Mouse (Mus musculus) right cerebral cortex, adult 18-20 months (tissue): ENCODE results near the gene Cdk9.

ENCODE experiments used
- DNase-seq: peaks from one replicate; pipeline ENCODE4 v3.0.0; 2022; ENCODE audit warnings: mixed read lengths

The Cdk9 gene

GRCm38 (mm10) chr2:32671907-32672595 lies 40.8 kb downstream of the Cdk9 start:
- no peak for DNase-seq

DNA sequence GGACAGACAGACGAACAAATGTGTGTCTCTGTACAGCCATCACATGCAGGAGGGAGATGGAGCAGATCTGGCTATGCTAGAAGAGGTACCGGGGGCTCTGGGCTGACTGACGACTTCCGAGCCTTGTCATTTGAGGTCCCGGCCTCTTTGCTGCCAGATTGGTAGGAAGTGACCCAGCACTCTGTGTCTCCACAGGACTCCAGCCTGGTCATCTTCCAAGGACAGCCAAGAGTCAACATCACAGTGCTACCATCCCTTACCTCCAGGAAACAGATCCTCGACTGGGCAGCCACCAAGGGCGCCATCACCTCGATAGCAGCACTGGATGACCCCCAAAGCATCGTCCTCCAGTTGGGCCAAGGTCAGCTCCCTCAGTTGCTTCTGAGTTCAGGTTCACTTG lies 41.7 kb downstream of the Cdk9 start:
- DNase-seq: no peak

DNA sequence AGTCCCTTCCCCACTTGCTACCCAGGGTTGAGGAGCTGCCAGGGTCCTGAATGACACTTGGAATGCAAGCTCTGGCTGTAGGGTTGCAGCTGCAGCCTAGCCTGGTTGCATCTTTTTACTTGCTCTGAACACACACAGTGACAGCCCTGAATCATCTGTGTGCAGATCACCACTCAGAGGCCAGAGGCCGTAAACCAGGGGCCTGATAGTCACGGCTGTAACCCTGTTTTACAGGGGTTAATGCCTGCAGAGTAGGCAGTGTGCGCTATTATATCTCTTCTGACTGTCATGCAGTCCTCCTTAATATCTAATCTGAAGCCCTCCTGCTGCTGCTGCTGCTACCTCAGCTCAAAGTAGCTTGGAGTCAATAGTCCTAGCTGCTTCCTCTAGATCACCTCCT lies 43.0 kb downstream of the Cdk9 start:
- DNase-seq: no peak

DNA sequence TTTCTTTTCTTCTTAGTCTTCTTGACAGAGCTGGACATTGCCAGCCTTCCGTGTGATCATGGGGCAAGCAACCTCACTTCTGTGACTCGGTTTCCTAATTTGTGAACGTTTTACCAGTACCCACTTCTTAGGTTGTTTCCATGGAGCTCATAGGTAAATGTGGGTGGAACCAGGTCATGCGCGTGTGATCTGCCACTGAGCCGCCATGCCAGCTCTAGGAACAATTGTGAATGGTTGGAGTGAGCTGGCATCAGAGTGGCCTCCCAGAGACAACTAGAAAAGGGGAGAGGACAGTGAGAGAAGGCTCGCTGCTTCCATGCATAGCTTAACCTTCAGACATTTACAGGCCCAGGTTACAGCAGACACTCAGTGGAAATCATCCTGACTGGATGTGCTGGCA lies 44.7 kb downstream of the Cdk9 start:
- no peak for DNase-seq

- DNase-seq: no peak
Measured at GRCm38 (mm10) chr2:32667775-32668174, 45.1 kb downstream of the Cdk9 start.

DNA sequence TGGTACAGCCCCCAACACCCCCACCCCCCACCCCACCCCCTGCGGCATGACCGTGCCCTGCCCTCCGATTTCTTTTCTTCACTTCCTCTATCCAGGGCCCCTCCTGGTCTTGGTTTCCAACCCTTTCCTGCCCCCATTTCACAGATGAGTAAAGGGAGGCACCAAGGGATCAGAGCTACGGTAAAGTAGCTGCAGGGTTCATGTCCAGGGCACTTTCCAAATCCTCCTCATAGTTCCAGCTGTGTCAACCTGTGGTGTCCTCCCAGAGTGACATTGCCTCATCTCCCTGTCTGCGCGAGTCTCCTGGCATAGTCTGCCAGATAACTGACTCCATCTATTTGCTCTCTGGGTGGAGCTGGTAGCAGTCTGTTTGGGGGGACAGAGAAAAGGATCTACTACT lies 47.0 kb downstream of the Cdk9 start:
- DNase-seq: no peak

- no peak for DNase-seq
Measured at GRCm38 (mm10) chr2:32665345-32665744, 47.5 kb downstream of the Cdk9 start.

- no peak for DNase-seq
Measured at GRCm38 (mm10) chr2:32662291-32662690, 50.6 kb downstream of the Cdk9 start.

DNA sequence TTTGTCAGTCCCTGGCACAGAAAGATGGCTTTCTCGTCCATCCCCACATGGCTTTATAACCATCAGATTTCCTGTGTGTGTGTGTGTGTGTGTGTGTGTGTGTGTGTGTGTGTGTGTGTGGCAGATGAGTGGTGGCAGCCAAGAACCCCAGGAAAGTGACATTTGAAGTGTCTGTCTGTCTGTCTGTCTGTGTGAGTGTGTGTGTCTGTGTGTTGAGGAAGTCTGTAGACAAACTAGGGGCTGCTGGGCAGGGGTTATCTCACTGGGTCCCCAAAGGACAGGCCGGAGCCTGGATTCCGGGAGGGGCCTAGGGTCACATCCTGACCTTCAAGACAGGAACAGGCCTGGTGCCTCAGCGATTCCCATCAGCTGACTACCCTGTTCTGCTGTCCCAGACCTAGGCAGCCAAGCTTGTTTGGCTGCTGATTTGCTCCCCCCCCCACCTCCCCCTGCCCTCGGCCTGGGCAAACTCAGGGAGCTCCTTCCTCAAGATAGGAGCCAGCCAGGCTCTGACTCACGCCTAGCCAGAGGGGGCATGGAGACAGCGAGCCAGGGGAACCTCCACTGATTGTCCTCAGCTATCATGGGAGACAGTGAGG lies 51.3 kb downstream of the Cdk9 start:
- DNase-seq: no peak

DNA sequence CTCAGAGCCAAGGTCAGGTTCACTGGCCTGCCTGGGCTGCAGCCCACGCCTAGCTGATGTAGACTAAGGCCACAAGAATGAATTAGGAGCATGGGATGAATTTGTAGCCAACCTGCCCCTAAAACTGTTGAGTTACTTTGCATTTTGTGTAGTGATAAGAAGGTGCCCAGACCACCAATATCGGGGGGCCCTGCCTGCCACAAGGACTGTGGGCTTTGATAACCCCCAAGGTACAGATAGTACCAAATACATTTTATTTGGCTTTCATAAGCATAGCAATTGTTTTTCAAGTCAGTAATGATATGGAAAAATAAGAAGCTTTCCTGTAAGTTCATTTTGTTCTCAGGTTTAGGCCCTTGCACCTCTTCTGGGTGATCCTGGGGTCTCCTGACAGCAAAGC lies 54.0 kb downstream of the Cdk9 start:
- DNase-seq: no peak

DNA sequence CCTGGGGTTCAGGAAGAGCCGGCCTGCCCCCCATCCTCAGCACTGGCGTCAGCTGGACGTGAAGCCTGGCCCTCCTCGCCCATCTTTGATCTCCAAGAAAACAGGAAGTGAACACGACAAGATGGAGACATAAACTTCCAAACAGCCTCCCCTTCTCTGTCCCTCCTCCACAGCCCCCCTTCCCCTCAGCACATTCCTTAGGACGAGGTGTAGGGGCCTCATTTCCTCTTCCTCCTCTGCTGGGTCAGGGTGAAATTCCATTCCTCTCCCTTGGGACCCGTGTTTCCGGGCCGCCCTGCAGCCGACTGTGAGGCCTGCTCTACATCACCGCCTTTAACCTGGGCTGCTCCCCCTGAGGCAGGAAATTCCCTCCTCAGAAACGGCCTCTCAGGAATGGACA lies 57.0 kb downstream of the Cdk9 start:
- no peak for DNase-seq
